Mouse (Mus musculus) ES-Bruce4 (cell line): ENCODE results near the gene Shank2. TPM values are rescaled to one million over a fixed set of nuclear protein-coding genes. Genes with fewer than 3 reads are reported as not detected.

Experiments
- H3K27ac ChIP-seq: 2 replicates; pipeline ENCODE4 v1.5.1; 2012; ENCODE audit warnings: low read length, inconsistent platforms; ENCODE audit not compliant: insufficient read depth
- H3K27me3 ChIP-seq: 2 replicates; pipeline ENCODE4 v1.6.1; 2012; ENCODE audit warnings: mild to moderate bottlenecking, low read length, inconsistent platforms; ENCODE audit not compliant: control insufficient read depth, poor library complexity, insufficient read depth, severe bottlenecking
- H3K36me3 ChIP-seq: 2 replicates; pipeline ENCODE4 v1.6.1; 2012; ENCODE audit warnings: inconsistent platforms, mild to moderate bottlenecking, low read length, moderate library complexity; ENCODE audit not compliant: control insufficient read depth, poor library complexity, insufficient read depth, severe bottlenecking
- H3K4me1 ChIP-seq: one replicate; pipeline ENCODE4 v1.8.1; 2011; ENCODE audit warnings: low read length; ENCODE audit not compliant: control insufficient read depth, insufficient read depth
- H3K4me3 ChIP-seq: 2 replicates; pipeline ENCODE4 v1.5.1; 2011; ENCODE audit warnings: low read depth, mild to moderate bottlenecking, low read length
- H3K9ac ChIP-seq: 2 replicates; pipeline ENCODE4 v1.6.1; 2012; ENCODE audit warnings: low read depth, mild to moderate bottlenecking, inconsistent platforms; ENCODE audit not compliant: poor library complexity, severe bottlenecking
- H3K9me3 ChIP-seq: replicated peaks from 2 replicates; pipeline ENCODE4 v1.6.1; 2012; ENCODE audit warnings: mild to moderate bottlenecking, low read length, inconsistent platforms; ENCODE audit not compliant: control insufficient read depth, poor library complexity, insufficient read depth, severe bottlenecking
- CTCF ChIP-seq: IDR thresholded peaks from one replicate; pipeline ENCODE4 v1.8.1; 2011; ENCODE audit warnings: low read depth, low read length
- EP300 ChIP-seq: IDR thresholded peaks from 2 replicates; pipeline ENCODE4 v1.6.1; 2011; ENCODE audit warnings: low read depth, low read length; ENCODE audit not compliant: insufficient read depth
- POLR2A ChIP-seq: IDR thresholded peaks from one replicate; pipeline ENCODE4 v1.8.1; 2011; ENCODE audit warnings: low read length; ENCODE audit not compliant: insufficient read depth
- polyA plus RNA-seq: library from polyadenylated mRNA; stranded (reverse); fragments of >200 nt; gene quantifications from 2 replicates; pipeline ENCODE4 v1.2.4, GENCODE M21; 2011; ENCODE audit warnings: low read depth; ENCODE audit not compliant: missing spikeins, insufficient read depth, insufficient read length

Gene Shank2
- polyA plus RNA-seq, 1 experiment = 0.72 TPM

- H3K27me3 ChIP-seq = no peaks in the 10 kb centered on the region
- H3K36me3 ChIP-seq = no peaks in the 10 kb centered on the region
- no peak overlapping the region for H3K9ac ChIP-seq
- H3K27ac ChIP-seq = no peak overlapping the region
- H3K9me3 ChIP-seq = no peaks in the 10 kb centered on the region
- no peak overlapping the region for H3K4me3 ChIP-seq
- H3K4me1 ChIP-seq = no peaks in the 10 kb centered on the region
- TF ChIP-seq POLR2A (no peak), CTCF (no peak), EP300 (no peak)
Observed at GRCm38 (mm10) chr7:144232132-144232706, 230.5 kb downstream of the Shank2 start.

- Histone ChIP-seq H3K9ac (no peak overlapping the region), H3K36me3 (no peaks in the 10 kb centered on the region), H3K4me1 (peaks cover 5% of the 10 kb centered on the region), H3K4me3 (no peak overlapping the region), H3K27me3 (no peaks in the 10 kb centered on the region), H3K27ac (no peak overlapping the region), H3K9me3 (no peaks in the 10 kb centered on the region)
- TF ChIP-seq EP300 (no peak), CTCF (no peak), POLR2A (no peak)
Observed at GRCm38 (mm10) chr7:144233479-144233878, 231.8 kb downstream of the Shank2 start.

- H3K36me3 ChIP-seq = no peaks in the 10 kb centered on the region
- H3K9me3 ChIP-seq = no peaks in the 10 kb centered on the region
- H3K27ac ChIP-seq = no peak overlapping the region
- peaks cover 5% of the 10 kb centered on the region for H3K4me1 ChIP-seq
- H3K9ac ChIP-seq = no peak overlapping the region
- no peak overlapping the region for H3K4me3 ChIP-seq
- peak; percentile 73 for TF ChIP-seq CTCF
- no peak for TF ChIP-seq POLR2A
- TF ChIP-seq EP300 = no peak
- H3K27me3 ChIP-seq = no peaks in the 10 kb centered on the region
Observed at GRCm38 (mm10) chr7:144234783-144235182, 233.1 kb downstream of the Shank2 start.

- TF ChIP-seq POLR2A (no peak), EP300 (no peak), CTCF (no peak)
- Histone ChIP-seq H3K9ac (no peak overlapping the region), H3K27ac (no peak overlapping the region), H3K27me3 (no peaks in the 10 kb centered on the region), H3K4me3 (no peak overlapping the region), H3K36me3 (no peaks in the 10 kb centered on the region), H3K4me1 (peaks cover 5% of the 10 kb centered on the region), H3K9me3 (no peaks in the 10 kb centered on the region)
Observed at GRCm38 (mm10) chr7:144235523-144235922, 233.8 kb downstream of the Shank2 start.

GRCm38 (mm10) chr7:144236802-144237201 lies 235.1 kb downstream of the Shank2 start:
- Histone ChIP-seq H3K9ac (no peak overlapping the region), H3K36me3 (no peaks in the 10 kb centered on the region), H3K27me3 (no peaks in the 10 kb centered on the region), H3K27ac (no peak overlapping the region), H3K9me3 (no peaks in the 10 kb centered on the region), H3K4me1 (peaks cover 11% of the 10 kb centered on the region), H3K4me3 (no peak overlapping the region)
- TF ChIP-seq EP300 (no peak), POLR2A (no peak), CTCF (no peak)

GRCm38 (mm10) chr7:144238409-144238808 lies 236.7 kb downstream of the Shank2 start:
- TF ChIP-seq POLR2A (no peak), EP300 (no peak), CTCF (no peak)
- no peak overlapping the region for H3K4me3 ChIP-seq
- H3K9ac ChIP-seq = no peak overlapping the region
- H3K27me3 ChIP-seq = no peaks in the 10 kb centered on the region
- H3K27ac ChIP-seq = no peak overlapping the region
- peaks cover 11% of the 10 kb centered on the region for H3K4me1 ChIP-seq
- H3K9me3 ChIP-seq = no peaks in the 10 kb centered on the region
- H3K36me3 ChIP-seq = no peaks in the 10 kb centered on the region
